Mouse (Mus musculus): ENCODE measurements around the gene Tbc1d1. TPM values are rescaled to one million over a fixed set of nuclear protein-coding genes. Genes with fewer than 3 reads are reported as not detected.

Gene Tbc1d1
- polyA plus RNA-seq, 1 experiment: 41.8 TPM

DNA sequence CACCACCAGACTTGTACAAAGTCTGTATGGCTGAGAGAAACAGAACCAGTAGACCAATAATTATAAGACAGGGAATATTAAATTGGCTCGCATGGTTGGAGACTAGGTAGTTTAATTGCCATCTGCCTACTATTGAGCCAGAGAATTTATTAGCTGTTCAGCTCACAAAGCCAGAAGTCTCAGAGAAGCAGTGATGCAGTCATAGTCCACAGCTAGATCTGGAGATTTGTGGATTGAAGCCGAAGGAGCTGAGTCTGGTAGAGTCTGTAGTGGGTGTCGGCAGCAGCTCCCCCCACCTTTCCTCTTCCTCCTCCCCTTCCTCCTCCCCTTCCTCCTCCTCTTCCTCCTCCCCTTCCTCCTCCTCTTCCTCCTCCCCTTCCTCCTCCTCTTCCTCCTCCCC is 184.3 kb downstream of the Tbc1d1 start:
- no peaks in the 10 kb centered on the region for H3K79me2 ChIP-seq (ENCODE audit: control insufficient read depth, insufficient read depth)
- no peaks in the 10 kb centered on the region for H3K27me3 ChIP-seq (ENCODE audit: control insufficient read depth, insufficient read depth, insufficient read length)
- no peak overlapping the region for H3K4me3 ChIP-seq
- H3ac ChIP-seq (ENCODE audit: control insufficient read depth, insufficient read length): no peak overlapping the region
- H3K4me2 ChIP-seq (ENCODE audit: low read depth): peak overlapping the region; percentile 21
- TF ChIP-seq CEBPB (IDR thresholded peaks at IDR 0.05; ENCODE audit: insufficient read depth, poor library complexity, severe bottlenecking): no peak
- no peak for TF ChIP-seq MYOG (IDR thresholded peaks at IDR 0.05; ENCODE audit: control insufficient read depth in 1 of 3, insufficient read depth in 1 of 3, insufficient read length in 2 of 3, low read depth in 2 of 3)
- TF ChIP-seq REST (IDR thresholded peaks at IDR 0.05; ENCODE audit: insufficient read depth, insufficient read length): no peak
- TF ChIP-seq POLR2A (IDR thresholded peaks at IDR 0.05; ENCODE audit: insufficient read length, low read depth): no peak
- TF ChIP-seq MAX (IDR thresholded peaks at IDR 0.05; ENCODE audit: low read depth): no peak
- H3K36me3 ChIP-seq (ENCODE audit: control insufficient read depth, insufficient read depth): peaks cover 10% of the 10 kb centered on the region

DNA sequence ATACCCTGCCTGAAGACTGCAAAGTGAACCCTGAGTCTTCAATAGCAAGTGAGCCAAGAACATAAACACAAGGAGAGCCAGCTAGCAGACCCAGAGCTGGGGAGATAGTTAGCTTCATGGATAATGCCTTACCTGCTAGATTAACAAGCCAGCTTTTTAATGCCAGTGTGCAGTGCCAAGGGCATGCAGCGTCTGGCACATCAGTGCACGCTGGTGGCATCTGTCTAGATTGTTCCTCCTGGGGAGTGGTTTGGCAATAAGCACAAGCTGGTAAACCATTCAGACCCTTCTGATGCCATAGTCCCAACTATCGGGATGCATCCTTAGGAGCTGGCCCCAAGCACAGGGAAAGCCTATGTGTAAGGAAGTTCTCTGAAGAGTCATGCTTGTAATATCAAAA is 185.6 kb downstream of the Tbc1d1 start:
- Histone ChIP-seq H3ac (ENCODE audit: control insufficient read depth, insufficient read length) (no peak overlapping the region), H3K4me3 (no peak overlapping the region), H3K36me3 (ENCODE audit: control insufficient read depth, insufficient read depth) (peaks cover 12% of the 10 kb centered on the region), H3K27me3 (ENCODE audit: control insufficient read depth, insufficient read depth, insufficient read length) (no peaks in the 10 kb centered on the region), H3K4me2 (ENCODE audit: low read depth) (no peak overlapping the region), H3K79me2 (ENCODE audit: control insufficient read depth, insufficient read depth) (no peaks in the 10 kb centered on the region)
- TF ChIP-seq MYOG (IDR thresholded peaks at IDR 0.05; ENCODE audit: control insufficient read depth in 1 of 3, insufficient read depth in 1 of 3, insufficient read length in 2 of 3, low read depth in 2 of 3) (no peak), MYOD1 (IDR thresholded peaks at IDR 0.05; ENCODE audit: control insufficient read depth in 1 of 3, insufficient read length in 2 of 3, low read depth in 2 of 3) (no peak), SRF (IDR thresholded peaks at IDR 0.05; ENCODE audit: control insufficient read depth, insufficient read length, low read depth) (no peak), TCF3 (IDR thresholded peaks at IDR 0.05; ENCODE audit: insufficient read length, low read depth) (no peak), POLR2AphosphoS2 (IDR thresholded peaks at IDR 0.05; ENCODE audit: insufficient read length, low read depth) (no peak), TCF12 (IDR thresholded peaks at IDR 0.05; ENCODE audit: insufficient read depth, poor library complexity, severe bottlenecking) (no peak), E2F4 (IDR thresholded peaks at IDR 0.05; ENCODE audit: insufficient read depth) (no peak), POLR2A (IDR thresholded peaks at IDR 0.05; ENCODE audit: insufficient read length, low read depth) (no peak), USF1 (IDR thresholded peaks at IDR 0.05; ENCODE audit: low read depth) (no peak), CEBPB (IDR thresholded peaks at IDR 0.05; ENCODE audit: insufficient read depth, poor library complexity, severe bottlenecking) (no peak), MAX (IDR thresholded peaks at IDR 0.05; ENCODE audit: low read depth) (no peak), REST (IDR thresholded peaks at IDR 0.05; ENCODE audit: insufficient read depth, insufficient read length) (no peak)

GRCm38 (mm10) chr5:64342138-64342537 is 186.0 kb downstream of the Tbc1d1 start:
- H3K4me2 ChIP-seq (ENCODE audit: low read depth): no peak overlapping the region
- H3K79me2 ChIP-seq (ENCODE audit: control insufficient read depth, insufficient read depth): no peaks in the 10 kb centered on the region
- H3K36me3 ChIP-seq (ENCODE audit: control insufficient read depth, insufficient read depth): peaks cover 12% of the 10 kb centered on the region
- TF ChIP-seq E2F4 (IDR thresholded peaks at IDR 0.05; ENCODE audit: insufficient read depth) (no peak), USF1 (IDR thresholded peaks at IDR 0.05; ENCODE audit: low read depth) (no peak), CEBPB (IDR thresholded peaks at IDR 0.05; ENCODE audit: insufficient read depth, poor library complexity, severe bottlenecking) (no peak), MAX (IDR thresholded peaks at IDR 0.05; ENCODE audit: low read depth) (no peak), POLR2A (IDR thresholded peaks at IDR 0.05; ENCODE audit: insufficient read length, low read depth) (no peak), TCF12 (IDR thresholded peaks at IDR 0.05; ENCODE audit: insufficient read depth, poor library complexity, severe bottlenecking) (no peak), MYOD1 (IDR thresholded peaks at IDR 0.05; ENCODE audit: control insufficient read depth in 1 of 3, insufficient read length in 2 of 3, low read depth in 2 of 3) (no peak), REST (IDR thresholded peaks at IDR 0.05; ENCODE audit: insufficient read depth, insufficient read length) (no peak), TCF3 (IDR thresholded peaks at IDR 0.05; ENCODE audit: insufficient read length, low read depth) (no peak), POLR2AphosphoS2 (IDR thresholded peaks at IDR 0.05; ENCODE audit: insufficient read length, low read depth) (no peak), MYOG (IDR thresholded peaks at IDR 0.05; ENCODE audit: control insufficient read depth in 1 of 3, insufficient read depth in 1 of 3, insufficient read length in 2 of 3, low read depth in 2 of 3) (no peak), SRF (IDR thresholded peaks at IDR 0.05; ENCODE audit: control insufficient read depth, insufficient read length, low read depth) (no peak)
- no peak overlapping the region for H3ac ChIP-seq (ENCODE audit: control insufficient read depth, insufficient read length)
- H3K27me3 ChIP-seq (ENCODE audit: control insufficient read depth, insufficient read depth, insufficient read length): no peaks in the 10 kb centered on the region
- no peak overlapping the region for H3K4me3 ChIP-seq

GRCm38 (mm10) chr5:64343972-64344700 is 188.0 kb downstream of the Tbc1d1 start:
- H3ac ChIP-seq (ENCODE audit: control insufficient read depth, insufficient read length): no peak overlapping the region
- H3K4me2 ChIP-seq (ENCODE audit: low read depth): no peak overlapping the region
- H3K27me3 ChIP-seq (ENCODE audit: control insufficient read depth, insufficient read depth, insufficient read length): no peaks in the 10 kb centered on the region
- H3K4me3 ChIP-seq: no peak overlapping the region
- H3K79me2 ChIP-seq (ENCODE audit: control insufficient read depth, insufficient read depth): no peaks in the 10 kb centered on the region
- peaks cover 12% of the 10 kb centered on the region for H3K36me3 ChIP-seq (ENCODE audit: control insufficient read depth, insufficient read depth)
- no peak for TF ChIP-seq CEBPB (IDR thresholded peaks at IDR 0.05; ENCODE audit: insufficient read depth, poor library complexity, severe bottlenecking)
- no peak for TF ChIP-seq E2F4 (IDR thresholded peaks at IDR 0.05; ENCODE audit: insufficient read depth)
- TF ChIP-seq TCF12 (IDR thresholded peaks at IDR 0.05; ENCODE audit: insufficient read depth, poor library complexity, severe bottlenecking): no peak
- no peak for TF ChIP-seq POLR2AphosphoS2 (IDR thresholded peaks at IDR 0.05; ENCODE audit: insufficient read length, low read depth)
- no peak for TF ChIP-seq MAX (IDR thresholded peaks at IDR 0.05; ENCODE audit: low read depth)
- no peak for TF ChIP-seq POLR2A (IDR thresholded peaks at IDR 0.05; ENCODE audit: insufficient read length, low read depth)
- TF ChIP-seq MYOD1 (IDR thresholded peaks at IDR 0.05; ENCODE audit: control insufficient read depth in 1 of 3, insufficient read length in 2 of 3, low read depth in 2 of 3): no peak
- no peak for TF ChIP-seq MYOG (IDR thresholded peaks at IDR 0.05; ENCODE audit: control insufficient read depth in 1 of 3, insufficient read depth in 1 of 3, insufficient read length in 2 of 3, low read depth in 2 of 3)
- TF ChIP-seq SRF (IDR thresholded peaks at IDR 0.05; ENCODE audit: control insufficient read depth, insufficient read length, low read depth): no peak
- no peak for TF ChIP-seq USF1 (IDR thresholded peaks at IDR 0.05; ENCODE audit: low read depth)
- TF ChIP-seq REST (IDR thresholded peaks at IDR 0.05; ENCODE audit: insufficient read depth, insufficient read length): no peak
- no peak for TF ChIP-seq TCF3 (IDR thresholded peaks at IDR 0.05; ENCODE audit: insufficient read length, low read depth)

Data from myocyte (in vitro differentiated cells).